Mouse (Mus musculus) intestine, embryonic 15.5 days (tissue): ENCODE measurements around the gene Glud1. TPM values are rescaled to one million over a fixed set of nuclear protein-coding genes. Genes with fewer than 3 reads are reported as not detected.
A peak's percentile ranks its signal among the peaks of the same experiment; 100 is the strongest.

ENCODE experiments used
- ATAC-seq: fragments of 200-750 bp; cut with Nextera tagmentation; 2 replicates; pipeline ENCODE4 v1.8.0; 2017; ENCODE audit warnings: moderate TSS enrichment, moderate library complexity
- H3K27ac ChIP-seq: fragments of 300-500 bp; sonication (generic); 2 replicates; pipeline ENCODE4 v1.5.1; 2015; ENCODE audit warnings: mild to moderate bottlenecking, inconsistent platforms
- H3K27me3 ChIP-seq: fragments of 300-500 bp; sonication (generic); replicated peaks from 2 replicates; pipeline ENCODE4 v1.6.1; 2015; ENCODE audit warnings: inconsistent platforms
- H3K36me3 ChIP-seq: fragments of 300-500 bp; sonication (generic); 2 replicates; pipeline ENCODE4 v1.6.1; 2015; ENCODE audit warnings: inconsistent platforms
- H3K4me1 ChIP-seq: fragments of 300-500 bp; sonication (generic); replicated peaks from 2 replicates; pipeline ENCODE4 v1.6.1; 2015; ENCODE audit warnings: inconsistent platforms
- H3K4me2 ChIP-seq: fragments of 300-500 bp; sonication (generic); replicated peaks from 2 replicates; pipeline ENCODE4 v1.6.1; 2015; ENCODE audit warnings: mild to moderate bottlenecking, inconsistent platforms
- H3K4me3 ChIP-seq: fragments of 300-500 bp; sonication (generic); replicated peaks from 2 replicates; pipeline ENCODE4 v1.5.1; 2015; ENCODE audit warnings: inconsistent platforms
- H3K9ac ChIP-seq: fragments of 300-500 bp; sonication (generic); 2 replicates; pipeline ENCODE4 v1.6.1; 2015; ENCODE audit warnings: inconsistent platforms
- H3K9me3 ChIP-seq: fragments of 300-500 bp; sonication (generic); 2 replicates; pipeline ENCODE4 v1.6.1; 2016; ENCODE audit warnings: inconsistent platforms
- WGBS: fragments of 180-500 bp; shearing (Covaris S2); methylation state at CpG from one replicate; pipeline ENCODE4 v1.1.7; 2015; 5-methylcytosine and 5-hydroxymethylcytosine counted together
- polyA plus RNA-seq: library from polyadenylated mRNA; unstranded; fragments of >200 nt; fragmentation: Nextera tagmentation; extraction: Ambion mirVana; gene quantifications from 2 replicates; pipeline ENCODE4 v1.2.1, GENCODE M21; 2015

Gene Glud1
- polyA plus RNA-seq: 90.1 and 91.9 TPM in 2 replicates

DNA sequence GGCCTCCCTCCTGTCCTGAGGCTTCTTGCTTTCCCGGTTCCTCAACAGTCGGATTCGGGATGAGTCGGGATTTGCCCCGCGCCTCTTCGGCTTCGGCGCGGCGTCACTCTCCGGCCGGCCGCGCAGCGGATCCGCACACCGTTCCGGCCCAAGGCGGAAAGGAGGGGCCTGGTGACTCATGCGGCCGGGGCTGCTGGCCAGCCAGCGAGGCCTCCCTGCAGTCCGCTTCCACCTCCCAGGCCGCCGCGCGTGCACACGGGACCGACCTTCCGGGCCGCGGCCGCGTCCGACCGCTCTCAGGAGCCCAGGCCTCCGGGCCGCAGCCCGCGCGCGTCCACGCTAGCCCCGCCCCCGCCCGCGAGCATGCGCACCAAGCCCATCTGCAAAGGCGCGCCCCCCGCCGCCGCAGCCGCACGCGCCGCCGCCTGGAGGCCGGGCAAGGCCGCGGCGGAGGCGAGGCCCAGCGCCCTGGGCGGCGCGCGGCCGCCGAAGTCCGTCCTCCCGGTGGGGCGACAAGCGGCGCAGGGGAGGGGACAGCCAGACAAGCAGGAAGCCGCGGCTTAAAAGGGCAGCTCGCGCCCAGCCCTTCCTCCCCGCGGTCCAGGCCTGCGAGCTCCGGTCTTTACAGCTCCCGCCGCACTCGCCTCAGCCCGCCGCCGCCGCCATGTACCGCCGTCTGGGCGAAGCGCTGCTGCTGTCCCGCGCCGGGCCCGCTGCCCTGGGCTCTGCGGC, at the start of gene Glud1, which contains the start of gene Shld2:
Gene Glud1, plus strand, starts transcription at position 494 of the 732 bp plus-strand sequence.
Gene Shld2, minus strand, starts transcription at position 260 of the 732 bp plus-strand sequence.
- Histone ChIP-seq H3K27me3 (no peaks in the 10 kb centered on the region), H3K9ac (peak within 1 kb of the TSS; percentile 99), H3K4me2 (peak within 1 kb of the TSS; percentile 72), H3K36me3 (no peaks in the 10 kb centered on the region), H3K4me3 (peak within 1 kb of the TSS; percentile 93), H3K9me3 (no peaks in the 10 kb centered on the region), H3K4me1 (peaks cover 10% of the 10 kb centered on the region), H3K27ac (peak within 1 kb of the TSS; percentile 98)
- WGBS: under 1% methylated on average over 98 of the region's 100 CpGs
- peak; percentile 97 for ATAC-seq

- H3K9me3 ChIP-seq: no peaks in the 10 kb centered on the region
- H3K4me1 ChIP-seq: no peaks in the 10 kb centered on the region
- no peak for ATAC-seq
- no peak overlapping the region for H3K27ac ChIP-seq
- H3K36me3 ChIP-seq: no peaks in the 10 kb centered on the region
- WGBS: 49% methylated on average over 9 of the region's 9 CpGs
- H3K4me3 ChIP-seq: no peak overlapping the region
- H3K27me3 ChIP-seq: no peaks in the 10 kb centered on the region
- H3K9ac ChIP-seq: no peak overlapping the region
- H3K4me2 ChIP-seq: no peak overlapping the region
Observed at GRCm38 (mm10) chr14:34268046-34268445, 42.5 kb upstream of the Glud1 start.

DNA sequence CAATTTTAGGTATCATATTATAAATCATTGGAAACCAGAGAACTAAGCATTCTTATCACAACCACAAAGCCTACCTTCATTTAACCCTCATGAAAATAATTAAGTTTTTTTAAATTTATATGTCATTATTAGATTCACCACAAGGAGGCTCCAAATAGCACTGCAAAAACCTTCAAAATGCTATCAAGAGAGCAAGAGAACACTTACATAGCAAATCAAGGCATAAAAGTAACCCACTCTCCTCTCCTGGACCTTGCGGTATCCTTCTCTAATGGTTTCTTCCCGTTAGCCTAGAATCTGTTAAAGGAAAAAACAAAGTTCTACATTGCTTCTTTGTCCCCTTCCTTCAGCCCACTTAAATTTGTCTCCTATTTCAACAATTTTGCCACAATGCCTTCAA, 37.2 kb upstream of the Glud1 start:
- H3K27me3 ChIP-seq: no peaks in the 10 kb centered on the region
- 36% methylated on average over 2 of the region's 2 CpGs for WGBS
- no peaks in the 10 kb centered on the region for H3K36me3 ChIP-seq
- 0 out of 2 replicates have a peak, but pooled peaks cover 3% of the 10 kb centered on the region for H3K4me1 ChIP-seq
- no peak overlapping the region for H3K4me3 ChIP-seq
- H3K27ac ChIP-seq: no peak overlapping the region
- no peak for ATAC-seq
- no peak overlapping the region for H3K4me2 ChIP-seq
- no peaks in the 10 kb centered on the region for H3K9me3 ChIP-seq
- no peak overlapping the region for H3K9ac ChIP-seq

- no peak overlapping the region for H3K27ac ChIP-seq
- H3K9ac ChIP-seq: no peak overlapping the region
- H3K4me2 ChIP-seq: no peak overlapping the region
- H3K36me3 ChIP-seq: no peaks in the 10 kb centered on the region
- 0 out of 2 replicates have a peak, but pooled peaks have one; percentile 35 for ATAC-seq
- H3K27me3 ChIP-seq: no peaks in the 10 kb centered on the region
- 0 out of 2 replicates have a peak, but pooled peaks cover 3% of the 10 kb centered on the region for H3K4me1 ChIP-seq
- H3K4me3 ChIP-seq: no peak overlapping the region
- no peaks in the 10 kb centered on the region for H3K9me3 ChIP-seq
- WGBS: 78% methylated on average over 3 of the region's 3 CpGs
Observed at GRCm38 (mm10) chr14:34274141-34274540, 36.4 kb upstream of the Glud1 start.

GRCm38 (mm10) chr14:34275225-34275624, 35.3 kb upstream of the Glud1 start:
- Histone ChIP-seq H3K4me3 (no peak overlapping the region), H3K27ac (peak overlapping the region; percentile 51; the same call in 1 of the 2 replicates), H3K36me3 (no peaks in the 10 kb centered on the region), H3K9ac (no peak overlapping the region), H3K4me1 (0 out of 2 replicates have a peak, but pooled peaks cover 3% of the 10 kb centered on the region), H3K4me2 (0 out of 2 replicates have a peak overlapping the region, but pooled peaks have one; percentile 9), H3K27me3 (no peaks in the 10 kb centered on the region), H3K9me3 (no peaks in the 10 kb centered on the region)
- ATAC-seq: peak; percentile 93
- WGBS: 63% methylated on average over 4 of the region's 4 CpGs

DNA sequence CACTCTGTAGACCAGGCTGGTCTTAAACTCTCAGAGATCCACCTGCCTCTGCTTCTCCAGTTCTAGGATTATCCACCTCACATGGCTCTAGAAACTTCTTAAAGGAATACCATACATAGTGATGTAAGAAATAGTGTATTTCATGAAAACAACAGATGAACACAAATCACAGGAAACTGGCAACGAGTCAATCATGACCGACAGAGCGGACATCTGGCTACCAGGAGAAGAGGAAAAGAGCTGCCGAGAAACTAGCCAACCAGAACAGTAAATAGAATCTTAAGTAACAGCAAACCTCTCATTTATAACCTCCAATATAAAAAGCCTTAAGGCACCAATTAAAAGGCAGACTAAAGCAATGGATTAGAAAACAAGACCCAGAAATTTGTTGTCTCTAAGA, 30.8 kb upstream of the Glud1 start:
- no peak overlapping the region for H3K27ac ChIP-seq
- 0 out of 2 replicates have a peak, but pooled peaks cover 2% of the 10 kb centered on the region for H3K4me1 ChIP-seq
- WGBS: 86% methylated on average over 4 of the region's 4 CpGs
- H3K4me3 ChIP-seq: no peak overlapping the region
- no peak for ATAC-seq
- H3K27me3 ChIP-seq: no peaks in the 10 kb centered on the region
- no peaks in the 10 kb centered on the region for H3K36me3 ChIP-seq
- no peak overlapping the region for H3K4me2 ChIP-seq
- no peak overlapping the region for H3K9ac ChIP-seq
- no peaks in the 10 kb centered on the region for H3K9me3 ChIP-seq

- no peaks in the 10 kb centered on the region for H3K9me3 ChIP-seq
- 80% methylated on average over 2 of the region's 2 CpGs for WGBS
- no peaks in the 10 kb centered on the region for H3K27me3 ChIP-seq
- ATAC-seq: no peak
- H3K9ac ChIP-seq: no peak overlapping the region
- H3K4me1 ChIP-seq: no peaks in the 10 kb centered on the region
- no peak overlapping the region for H3K4me2 ChIP-seq
- no peaks in the 10 kb centered on the region for H3K36me3 ChIP-seq
- H3K4me3 ChIP-seq: no peak overlapping the region
- H3K27ac ChIP-seq: no peak overlapping the region
Observed at GRCm38 (mm10) chr14:34280798-34281197, 29.7 kb upstream of the Glud1 start.

- H3K36me3 ChIP-seq: no peaks in the 10 kb centered on the region
- ATAC-seq: peak; percentile 84
- H3K9ac ChIP-seq: no peak overlapping the region
- H3K27ac ChIP-seq: no peak overlapping the region
- H3K9me3 ChIP-seq: no peaks in the 10 kb centered on the region
- H3K4me3 ChIP-seq: no peak overlapping the region
- 83% methylated on average over 5 of the region's 5 CpGs for WGBS
- H3K27me3 ChIP-seq: no peaks in the 10 kb centered on the region
- no peaks in the 10 kb centered on the region for H3K4me1 ChIP-seq
- H3K4me2 ChIP-seq: no peak overlapping the region
Observed at GRCm38 (mm10) chr14:34281736-34282269, 28.7 kb upstream of the Glud1 start.

DNA sequence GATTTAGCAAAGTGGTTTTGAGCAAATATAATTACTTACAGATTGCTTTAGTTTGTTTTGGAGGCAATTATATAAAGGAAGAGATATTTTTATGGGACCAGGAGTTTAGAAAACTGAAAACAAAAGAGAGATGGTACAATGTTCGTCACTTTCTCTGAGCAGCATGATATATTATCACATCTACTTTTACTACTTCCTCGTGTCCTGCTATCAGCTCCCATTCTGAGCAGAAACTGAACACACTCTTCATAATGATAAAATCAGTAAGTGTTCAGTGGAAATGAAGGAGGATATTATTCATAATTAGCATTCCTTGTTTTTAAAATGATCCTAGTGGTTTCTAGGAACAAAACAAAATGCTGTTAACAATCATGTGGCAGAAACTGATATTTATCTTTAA, 22.1 kb upstream of the Glud1 start:
- Histone ChIP-seq H3K27ac (no peak overlapping the region), H3K4me3 (no peak overlapping the region), H3K4me1 (no peaks in the 10 kb centered on the region), H3K27me3 (no peaks in the 10 kb centered on the region), H3K9ac (no peak overlapping the region), H3K36me3 (no peaks in the 10 kb centered on the region), H3K9me3 (no peaks in the 10 kb centered on the region), H3K4me2 (no peak overlapping the region)
- 61% methylated on average over 2 of the region's 2 CpGs for WGBS
- ATAC-seq: no peak

DNA sequence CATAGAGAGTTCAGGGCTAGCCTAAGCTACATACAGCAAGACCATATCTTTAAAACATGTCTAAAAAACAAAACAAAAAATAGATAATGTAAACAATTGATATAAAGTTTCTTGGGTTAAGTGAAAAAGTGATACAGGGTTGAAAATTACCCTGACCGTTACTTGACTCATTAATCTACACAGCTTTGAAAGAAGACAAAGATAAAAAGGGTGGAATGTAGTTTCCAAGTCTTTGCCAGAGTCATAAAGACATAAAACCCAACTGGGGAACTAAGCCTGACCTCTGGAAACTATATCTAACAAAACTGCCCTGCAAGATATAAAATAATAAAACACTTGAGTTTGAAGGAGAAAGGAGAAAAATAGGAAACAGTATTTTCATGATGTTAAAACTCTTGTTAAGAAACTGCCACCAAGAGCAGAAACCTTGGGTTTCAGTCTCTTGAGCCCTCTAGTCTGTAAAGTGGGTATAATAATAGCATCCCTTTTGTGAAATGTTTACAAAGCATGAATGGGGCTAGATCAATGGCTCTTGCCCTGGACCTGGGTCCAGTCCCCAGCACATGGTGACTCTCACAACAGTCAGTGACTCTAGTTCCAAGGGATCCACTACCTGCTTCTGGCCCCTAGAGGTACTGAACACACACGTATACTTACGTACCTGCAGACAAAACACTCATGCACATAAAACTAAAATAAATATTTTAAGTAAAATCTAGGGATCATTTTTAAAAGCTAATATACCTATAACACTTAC, 21.1 kb upstream of the Glud1 start:
- peak; percentile 72 for ATAC-seq
- Histone ChIP-seq H3K27me3 (no peaks in the 10 kb centered on the region), H3K4me2 (no peak overlapping the region), H3K9me3 (no peaks in the 10 kb centered on the region), H3K9ac (no peak overlapping the region), H3K36me3 (no peaks in the 10 kb centered on the region), H3K4me1 (no peaks in the 10 kb centered on the region), H3K4me3 (no peak overlapping the region), H3K27ac (no peak overlapping the region)
- WGBS: 65% methylated on average over 3 of the region's 3 CpGs

DNA sequence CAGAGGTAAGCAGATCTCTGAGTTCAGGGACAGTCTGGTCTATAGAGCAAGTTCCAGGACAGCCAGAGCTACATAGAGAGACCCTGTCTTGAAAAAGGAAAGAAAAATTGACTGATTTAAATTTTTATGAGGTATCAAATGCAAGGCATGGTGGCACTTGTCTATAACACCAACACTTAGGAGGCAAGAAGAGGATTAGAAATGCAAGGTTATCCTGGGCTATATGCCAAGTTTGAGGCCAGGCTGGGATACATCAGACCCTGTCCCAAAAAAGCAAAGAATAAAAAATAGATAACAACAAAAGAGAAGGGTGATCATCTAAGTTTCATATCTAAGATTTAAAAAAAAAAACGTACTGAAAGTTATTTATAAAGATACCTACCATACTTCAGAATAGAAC, 20.3 kb upstream of the Glud1 start:
- Histone ChIP-seq H3K9ac (no peak overlapping the region), H3K4me3 (no peak overlapping the region), H3K9me3 (no peaks in the 10 kb centered on the region), H3K4me1 (no peaks in the 10 kb centered on the region), H3K36me3 (no peaks in the 10 kb centered on the region), H3K27ac (no peak overlapping the region), H3K4me2 (no peak overlapping the region), H3K27me3 (no peaks in the 10 kb centered on the region)
- 41% methylated on average over 1 of the region's 1 CpGs for WGBS
- no peak for ATAC-seq

- Histone ChIP-seq H3K27ac (no peak overlapping the region), H3K4me2 (no peak overlapping the region), H3K9ac (no peak overlapping the region), H3K27me3 (no peaks in the 10 kb centered on the region), H3K9me3 (no peaks in the 10 kb centered on the region), H3K4me1 (peaks cover 5% of the 10 kb centered on the region), H3K36me3 (no peaks in the 10 kb centered on the region), H3K4me3 (no peak overlapping the region)
- no peak for ATAC-seq
- WGBS: 83% methylated on average over 3 of the region's 3 CpGs
Observed at GRCm38 (mm10) chr14:34293641-34294040, 16.9 kb upstream of the Glud1 start.
